Mouse (Mus musculus): ENCODE measurements around the gene Ak2. TPM values are rescaled to one million over a fixed set of nuclear protein-coding genes. Genes with fewer than 3 reads are reported as not detected.

The Ak2 gene
- polyA plus RNA-seq, 2 experiments: 127 to 165 TPM

GRCm38 (mm10) chr4:129034224-129034623 is 42.5 kb downstream of the Ak2 start:
- Histone ChIP-seq H3K4me1 (ENCODE audit: control insufficient read depth, insufficient read depth, low read length) (peaks cover 29% of the 10 kb centered on the region), H3K27ac (replicated peaks; ENCODE audit: low read depth, low read length) (no peak overlapping the region), H3K9ac (ENCODE audit: low read depth, low read length, severe bottlenecking) (no peak overlapping the region), H3K9me3 (ENCODE audit: control insufficient read depth, low read length) (no peaks in the 10 kb centered on the region), H3K4me3 (replicated peaks; ENCODE audit: low read length) (no peak overlapping the region), H3K4me2 (replicated peaks; ENCODE audit: low read depth, low read length, severe bottlenecking) (no peak overlapping the region), H3K36me3 (ENCODE audit: control insufficient read depth, insufficient read depth, low read length) (no peaks in the 10 kb centered on the region), H3K27me3 (ENCODE audit: control insufficient read depth, insufficient read depth, low read length) (no peaks in the 10 kb centered on the region)
- no peak for DNase-seq (ENCODE audit: low spot score)
- TF ChIP-seq POLR2A (IDR thresholded peaks at IDR 0.05; ENCODE audit: borderline replicate concordance, extremely low read depth, insufficient read depth, insufficient read length): no peak
- ATAC-seq (ENCODE audit: low FRiP score, low read depth): no peak
- WGBS: 95% methylated on average over 3 of the region's 3 CpGs

DNA sequence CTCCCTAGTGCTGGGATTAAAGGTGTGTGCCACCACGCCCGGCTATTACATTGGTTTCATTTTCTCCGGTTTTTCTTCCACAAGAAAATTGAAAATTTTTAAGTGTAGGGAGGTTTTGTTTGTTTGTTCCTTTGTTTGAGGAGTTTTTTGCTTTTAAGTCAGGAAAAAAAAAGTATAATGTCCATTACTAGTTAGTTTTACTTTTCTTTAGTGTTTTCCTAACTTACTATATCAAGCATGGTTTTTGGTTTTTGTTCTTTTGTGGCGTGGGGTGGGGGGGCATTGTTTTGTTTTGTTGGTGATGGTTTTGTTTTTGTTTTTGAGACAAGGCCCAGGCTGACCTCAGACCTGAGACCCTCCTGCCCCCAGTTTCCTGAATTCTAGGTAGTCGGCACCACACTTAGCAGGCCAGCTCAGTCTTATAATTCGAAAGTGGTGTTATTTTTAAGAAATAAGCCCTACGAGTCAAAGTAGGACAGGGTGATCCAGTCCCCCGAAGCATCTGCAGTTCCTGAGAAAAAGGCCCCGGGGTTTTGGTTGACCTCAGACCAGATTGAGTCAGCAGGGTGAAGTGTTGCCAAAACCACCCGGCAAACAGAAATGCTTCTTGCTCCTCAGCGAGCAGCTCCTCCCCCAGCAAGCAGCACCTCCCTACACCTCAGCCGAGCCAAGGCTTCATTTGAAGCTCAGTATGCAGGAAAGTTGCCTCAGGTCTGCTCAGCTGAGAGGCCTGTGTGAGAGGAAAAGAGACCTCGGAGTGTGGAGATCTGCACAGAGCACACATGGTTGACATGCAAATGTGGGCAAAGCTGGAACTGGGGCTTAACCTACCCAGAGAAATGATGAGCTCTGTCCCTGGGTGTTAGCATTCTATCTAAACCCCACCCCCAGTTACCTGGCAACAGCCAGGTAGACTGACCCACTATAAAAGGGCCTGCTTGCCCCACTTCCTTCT is 43.2 kb downstream of the Ak2 start:
- Histone ChIP-seq H3K27me3 (ENCODE audit: control insufficient read depth, insufficient read depth, low read length) (no peaks in the 10 kb centered on the region), H3K27ac (replicated peaks; ENCODE audit: low read depth, low read length) (peak overlapping the region; percentile 53), H3K9ac (ENCODE audit: low read depth, low read length, severe bottlenecking) (no peak overlapping the region), H3K4me1 (ENCODE audit: control insufficient read depth, insufficient read depth, low read length) (peaks cover 29% of the 10 kb centered on the region), H3K4me2 (replicated peaks; ENCODE audit: low read depth, low read length, severe bottlenecking) (no peak overlapping the region), H3K4me3 (replicated peaks; ENCODE audit: low read length) (no peak overlapping the region), H3K9me3 (ENCODE audit: control insufficient read depth, low read length) (no peaks in the 10 kb centered on the region), H3K36me3 (ENCODE audit: control insufficient read depth, insufficient read depth, low read length) (no peaks in the 10 kb centered on the region)
- DNase-seq (ENCODE audit: low spot score) (peak; percentile 70), ATAC-seq (ENCODE audit: low FRiP score, low read depth) (peak; percentile 51)
- TF ChIP-seq POLR2A (IDR thresholded peaks at IDR 0.05; ENCODE audit: borderline replicate concordance, extremely low read depth, insufficient read depth, insufficient read length): no peak
- WGBS: 47% methylated on average over 13 of the region's 13 CpGs

DNA sequence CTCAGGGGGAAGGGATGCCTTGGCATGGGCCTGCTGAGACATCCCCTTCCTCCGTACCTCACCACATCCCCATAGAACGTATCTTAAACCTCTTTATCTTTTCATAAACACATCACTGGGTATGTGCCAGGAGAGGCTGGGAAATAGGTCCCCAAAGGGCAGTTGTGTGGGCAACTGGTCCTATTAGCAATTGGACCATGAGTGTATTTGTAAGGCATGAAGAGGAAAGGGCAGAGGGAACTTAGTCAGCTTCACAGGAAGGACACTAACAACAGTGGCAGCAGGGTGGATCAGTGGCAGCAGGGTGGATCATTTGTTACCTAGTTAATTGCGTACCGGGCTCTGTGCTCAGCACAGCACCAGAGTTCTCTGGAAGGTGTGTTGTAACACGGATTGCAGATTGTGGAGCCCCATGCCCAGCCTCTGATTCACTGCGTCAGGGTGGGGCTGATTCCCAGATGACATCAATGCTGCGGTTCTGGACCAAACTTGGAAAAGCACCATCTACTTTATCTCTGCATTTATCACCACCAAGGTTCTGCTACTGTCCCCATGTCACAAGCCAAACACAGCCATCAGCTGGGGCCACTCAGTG is 44.2 kb downstream of the Ak2 start:
- Histone ChIP-seq H3K9me3 (ENCODE audit: control insufficient read depth, low read length) (no peaks in the 10 kb centered on the region), H3K36me3 (ENCODE audit: control insufficient read depth, insufficient read depth, low read length) (no peaks in the 10 kb centered on the region), H3K27me3 (ENCODE audit: control insufficient read depth, insufficient read depth, low read length) (no peaks in the 10 kb centered on the region), H3K4me3 (replicated peaks; ENCODE audit: low read length) (no peak overlapping the region), H3K4me1 (ENCODE audit: control insufficient read depth, insufficient read depth, low read length) (peaks cover 29% of the 10 kb centered on the region), H3K27ac (replicated peaks; ENCODE audit: low read depth, low read length) (no peak overlapping the region), H3K9ac (ENCODE audit: low read depth, low read length, severe bottlenecking) (no peak overlapping the region), H3K4me2 (replicated peaks; ENCODE audit: low read depth, low read length, severe bottlenecking) (no peak overlapping the region)
- TF ChIP-seq POLR2A (IDR thresholded peaks at IDR 0.05; ENCODE audit: borderline replicate concordance, extremely low read depth, insufficient read depth, insufficient read length): no peak
- 63% methylated on average over 7 of the region's 7 CpGs for WGBS
- no peak for DNase-seq (ENCODE audit: low spot score)
- no peak for ATAC-seq (ENCODE audit: low FRiP score, low read depth)

GRCm38 (mm10) chr4:129047721-129048421 is 56.1 kb downstream of the Ak2 start:
- H3K4me3 ChIP-seq (replicated peaks; ENCODE audit: low read length): peak overlapping the region; percentile 45
- no peak overlapping the region; the same call in 1 of the 2 replicates for H3K9ac ChIP-seq (ENCODE audit: low read depth, low read length, severe bottlenecking)
- ATAC-seq (ENCODE audit: low FRiP score, low read depth) (no peak), DNase-seq (ENCODE audit: low spot score) (no peak)
- WGBS: 13% methylated on average over 15 of the region's 15 CpGs
- H3K4me2 ChIP-seq (replicated peaks; ENCODE audit: low read depth, low read length, severe bottlenecking): peak overlapping the region; percentile 95
- TF ChIP-seq POLR2A (IDR thresholded peaks at IDR 0.05; ENCODE audit: borderline replicate concordance, extremely low read depth, insufficient read depth, insufficient read length): no peak
- no peaks in the 10 kb centered on the region for H3K36me3 ChIP-seq (ENCODE audit: control insufficient read depth, insufficient read depth, low read length)
- no peak overlapping the region for H3K27ac ChIP-seq (replicated peaks; ENCODE audit: low read depth, low read length)
- no peaks in the 10 kb centered on the region for H3K9me3 ChIP-seq (ENCODE audit: control insufficient read depth, low read length)
- peaks cover 4% of the 10 kb centered on the region for H3K4me1 ChIP-seq (ENCODE audit: control insufficient read depth, insufficient read depth, low read length)
- H3K27me3 ChIP-seq (ENCODE audit: control insufficient read depth, insufficient read depth, low read length): peaks cover 16% of the 10 kb centered on the region
